Mouse (Mus musculus): Measurements from ENCODE around the gene Csnk1g1. TPM values are rescaled to one million over a fixed set of nuclear protein-coding genes. Genes with fewer than 3 reads are reported as not detected.

Csnk1g1 gene
- total RNA-seq (2012; rRNA removed): 23.5 and 25.4 TPM in 2 replicates

- Histone ChIP-seq H3K36me3 (ENCODE audit: control insufficient read depth, insufficient read depth, low read length, poor library complexity, severe bottlenecking) (no peaks in the 10 kb centered on the region), H3K9me3 (ENCODE audit: control insufficient read depth, insufficient read depth, low read depth, low read length) (no peaks in the 10 kb centered on the region), H3K27ac (ENCODE audit: insufficient read depth, low read depth, low read length, poor library complexity, severe bottlenecking) (peak within 1 kb of the TSS; percentile 64), H3K9ac (ENCODE audit: insufficient read depth, low read depth, low read length, poor library complexity, severe bottlenecking) (peak within 1 kb of the TSS; percentile 88), H3K4me1 (ENCODE audit: control insufficient read depth in 2 of 2, insufficient read depth in 2 of 2, low read length in 2 of 2, poor library complexity in 1 of 2) (no peaks in the 10 kb centered on the region), H3K4me3 (ENCODE audit: insufficient read depth in 1 of 2, low read depth in 1 of 2, low read length in 2 of 2, poor library complexity in 1 of 2, severe bottlenecking in 1 of 2) (peak within 1 kb of the TSS; percentile 61 to 91)
- in situ Hi-C loops (cut with MboI; ENCODE audit: low sequenced_read_pairs in 2 of 2, unreplicated experiment in 2 of 2): no loop called here
- peak; percentile 96 for DNase-seq (ENCODE audit: low read depth, low spot score)
- 0 out of 2 replicates have a peak, but pooled peaks have one; percentile 35 for TF ChIP-seq CHD2 (IDR thresholded peaks at IDR 0.05; ENCODE audit: low read depth, low read length)
- TF ChIP-seq ZC3H11A (IDR thresholded peaks at IDR 0.05; ENCODE audit: borderline replicate concordance, low read depth, low read length): no peak
- peak; percentile 61; the same call in 1 of the 2 replicates for TF ChIP-seq HCFC1 (IDR thresholded peaks at IDR 0.05; ENCODE audit: borderline replicate concordance, insufficient read depth, low read length)
- no peak for TF ChIP-seq MAFK (IDR thresholded peaks at IDR 0.05; ENCODE audit: insufficient read depth, low read depth, low read length)
Observed at GRCm38 (mm10) chr9:65908394-65909300, at the start of gene Csnk1g1, which contains the start of gene Trip4. Gene Csnk1g1, plus strand, starts transcription at chr9:65908924. Gene Trip4, minus strand, starts transcription at chr9:65908794.

GRCm38 (mm10) chr9:65859656-65860055, 49.1 kb upstream of the Csnk1g1 start:
- H3K4me1 ChIP-seq (ENCODE audit: control insufficient read depth in 2 of 2, insufficient read depth in 2 of 2, low read length in 2 of 2, poor library complexity in 1 of 2): no peaks in the 10 kb centered on the region
- TF ChIP-seq CHD2 (IDR thresholded peaks at IDR 0.05; ENCODE audit: low read depth, low read length) (no peak), ZNF384 (IDR thresholded peaks at IDR 0.05; ENCODE audit: low read depth, low read length) (no peak), ZC3H11A (IDR thresholded peaks at IDR 0.05; ENCODE audit: borderline replicate concordance, low read depth, low read length) (no peak), MAFK (IDR thresholded peaks at IDR 0.05; ENCODE audit: insufficient read depth, low read depth, low read length) (no peak), HCFC1 (IDR thresholded peaks at IDR 0.05; ENCODE audit: borderline replicate concordance, insufficient read depth, low read length) (no peak)

GRCm38 (mm10) chr9:65884564-65885315, 24.0 kb upstream of the Csnk1g1 start:
- peak; percentile 90 for TF ChIP-seq HCFC1 (IDR thresholded peaks at IDR 0.05; ENCODE audit: borderline replicate concordance, insufficient read depth, low read length)
- TF ChIP-seq ZNF384 (IDR thresholded peaks at IDR 0.05; ENCODE audit: low read depth, low read length): no peak
- no peak for TF ChIP-seq MAFK (IDR thresholded peaks at IDR 0.05; ENCODE audit: insufficient read depth, low read depth, low read length)
- peak; percentile 48; the same call in 1 of the 2 replicates for TF ChIP-seq CHD2 (IDR thresholded peaks at IDR 0.05; ENCODE audit: low read depth, low read length)
- no peak overlapping the region for H3K27ac ChIP-seq (ENCODE audit: insufficient read depth, low read depth, low read length, poor library complexity, severe bottlenecking)
- in situ Hi-C loops (cut with MboI; ENCODE audit: low sequenced_read_pairs in 2 of 2, unreplicated experiment in 2 of 2): no loop called here

More at GRCm38 (mm10) chr9:65859656-65860055, 49.1 kb upstream of the Csnk1g1 start:
- no peak for DNase-seq (ENCODE audit: low read depth, low spot score)
- no peaks in the 10 kb centered on the region for H3K9me3 ChIP-seq (ENCODE audit: control insufficient read depth, insufficient read depth, low read depth, low read length)
- H3K36me3 ChIP-seq (ENCODE audit: control insufficient read depth, insufficient read depth, low read length, poor library complexity, severe bottlenecking): peaks cover 13% of the 10 kb centered on the region
- H3K9ac ChIP-seq (ENCODE audit: insufficient read depth, low read depth, low read length, poor library complexity, severe bottlenecking): no peak overlapping the region
- no peak overlapping the region for H3K27ac ChIP-seq (ENCODE audit: insufficient read depth, low read depth, low read length, poor library complexity, severe bottlenecking)
- in situ Hi-C loops (cut with MboI; ENCODE audit: low sequenced_read_pairs in 2 of 2, unreplicated experiment in 2 of 2): loop anchor here in 1 of 2 experiments (10.0 kb wide), 1 partner anchor 255 kb away; no protein-coding TSS in a partner anchor
- no peak overlapping the region for H3K4me3 ChIP-seq (ENCODE audit: insufficient read depth in 1 of 2, low read depth in 1 of 2, low read length in 2 of 2, poor library complexity in 1 of 2, severe bottlenecking in 1 of 2)

GRCm38 (mm10) chr9:65890143-65890628, 18.5 kb upstream of the Csnk1g1 start, which contains the start of gene Pclaf:
Gene Pclaf, plus strand, starts transcription at chr9:65890237.
- no peak for TF ChIP-seq ZNF384 (IDR thresholded peaks at IDR 0.05; ENCODE audit: low read depth, low read length)
- no peak for TF ChIP-seq MAFK (IDR thresholded peaks at IDR 0.05; ENCODE audit: insufficient read depth, low read depth, low read length)
- no peak for TF ChIP-seq ZC3H11A (IDR thresholded peaks at IDR 0.05; ENCODE audit: borderline replicate concordance, low read depth, low read length)
- no peak for TF ChIP-seq HCFC1 (IDR thresholded peaks at IDR 0.05; ENCODE audit: borderline replicate concordance, insufficient read depth, low read length)
- no peak for TF ChIP-seq CHD2 (IDR thresholded peaks at IDR 0.05; ENCODE audit: low read depth, low read length)
- DNase-seq (ENCODE audit: low read depth, low spot score): peak; percentile 39
- Histone ChIP-seq H3K4me1 (ENCODE audit: control insufficient read depth in 2 of 2, insufficient read depth in 2 of 2, low read length in 2 of 2, poor library complexity in 1 of 2) (no peaks in the 10 kb centered on the region; a peak in 1 of 4 replicates), H3K9ac (ENCODE audit: insufficient read depth, low read depth, low read length, poor library complexity, severe bottlenecking) (peak within 1 kb of the TSS; percentile 68), H3K4me3 (ENCODE audit: insufficient read depth in 1 of 2, low read depth in 1 of 2, low read length in 2 of 2, poor library complexity in 1 of 2, severe bottlenecking in 1 of 2) (peak within 1 kb of the TSS; percentile 62 to 86), H3K27ac (ENCODE audit: insufficient read depth, low read depth, low read length, poor library complexity, severe bottlenecking) (no peak within 1 kb of the TSS), H3K36me3 (ENCODE audit: control insufficient read depth, insufficient read depth, low read length, poor library complexity, severe bottlenecking) (no peaks in the 10 kb centered on the region; the same call in none of the 2 replicates), H3K9me3 (ENCODE audit: control insufficient read depth, insufficient read depth, low read depth, low read length) (no peaks in the 10 kb centered on the region)
- in situ Hi-C loops (cut with MboI; ENCODE audit: low sequenced_read_pairs in 2 of 2, unreplicated experiment in 2 of 2): no loop called here

More at GRCm38 (mm10) chr9:65884564-65885315, 24.0 kb upstream of the Csnk1g1 start:
- Histone ChIP-seq H3K4me1 (ENCODE audit: control insufficient read depth in 2 of 2, insufficient read depth in 2 of 2, low read length in 2 of 2, poor library complexity in 1 of 2) (no peaks in the 10 kb centered on the region; a peak in 1 of 4 replicates), H3K9me3 (ENCODE audit: control insufficient read depth, insufficient read depth, low read depth, low read length) (no peaks in the 10 kb centered on the region), H3K9ac (ENCODE audit: insufficient read depth, low read depth, low read length, poor library complexity, severe bottlenecking) (peak overlapping the region; percentile 85), H3K36me3 (ENCODE audit: control insufficient read depth, insufficient read depth, low read length, poor library complexity, severe bottlenecking) (no peaks in the 10 kb centered on the region), H3K4me3 (ENCODE audit: insufficient read depth in 1 of 2, low read depth in 1 of 2, low read length in 2 of 2, poor library complexity in 1 of 2, severe bottlenecking in 1 of 2) (peak overlapping the region; percentile 76 to 87)
- peak; percentile 80 for DNase-seq (ENCODE audit: low read depth, low spot score)
